Mouse (Mus musculus): ENCODE results near the gene Fam216a.

DNA sequence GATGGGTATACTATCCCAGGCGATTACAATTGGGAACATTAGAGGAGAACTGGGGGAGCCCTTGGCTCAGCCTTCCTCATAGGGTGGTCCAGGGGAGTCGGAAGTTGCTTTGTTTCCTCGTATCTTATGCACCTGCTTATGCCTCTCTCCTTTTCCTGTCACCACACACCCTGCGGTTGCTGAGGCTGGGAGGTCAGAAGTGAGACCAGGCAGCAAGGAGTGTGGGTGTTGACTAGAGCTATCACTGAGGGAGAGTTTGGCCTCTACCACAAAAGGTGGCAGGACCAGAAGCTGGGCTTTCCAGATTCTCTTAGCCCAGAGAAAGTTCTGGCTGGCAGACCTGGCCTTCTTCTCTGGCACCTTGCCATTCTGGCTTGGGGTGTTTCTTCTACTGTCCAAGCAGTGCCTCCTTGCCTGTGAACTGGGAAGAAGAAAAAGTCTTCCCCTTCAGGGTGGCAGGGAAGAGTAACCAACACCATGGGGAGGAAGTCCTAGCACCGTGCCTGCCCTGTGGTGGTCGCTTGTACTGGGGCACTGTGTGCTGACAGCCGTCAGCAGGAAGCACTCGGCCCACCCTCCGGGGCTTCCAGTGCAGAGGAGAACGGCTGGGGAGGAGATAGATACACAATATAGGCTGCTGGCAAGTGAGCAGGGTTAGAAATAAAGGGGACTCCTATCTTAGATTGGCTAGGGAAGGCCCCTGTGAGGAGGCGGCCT, 54.7 kb downstream of the Fam216a start:
- TF ChIP-seq CTCF (IDR thresholded peaks at IDR 0.05; ENCODE audit: borderline replicate concordance, insufficient read depth, low read depth, low read length) (no peak), POLR2A (IDR thresholded peaks at IDR 0.05; ENCODE audit: borderline replicate concordance, insufficient read depth, low read length) (no peak)
